ENCODE assay signal across 15 mouse cellular contexts in the genomic region with DNA sequence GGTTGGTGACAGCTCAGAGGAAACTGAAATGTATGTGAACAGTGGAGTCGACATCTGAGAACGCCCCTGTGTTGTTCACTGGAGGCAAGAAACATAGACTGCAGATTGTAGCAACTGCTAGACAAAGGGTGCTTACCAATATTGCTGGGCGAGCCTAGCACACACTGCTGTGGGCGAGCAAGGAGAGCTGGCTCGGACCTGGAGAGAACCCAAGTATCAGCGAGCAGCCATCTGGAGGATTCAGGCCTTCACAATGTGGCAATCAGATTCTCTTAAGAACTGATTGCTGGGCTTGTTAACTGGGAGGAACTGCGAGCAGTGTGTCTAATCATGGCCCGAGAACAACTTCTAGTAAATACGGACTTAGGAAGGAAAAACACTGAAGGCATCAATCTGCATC.
DNase-seq lines count a peak whose midpoint lies in the region; ATAC-seq and TF ChIP-seq lines count a peak whose summit lies in the region.
"Had no signal": no experiment of that assay in that cellular context is flagged by ENCODE, and none has a peak within 500 bp of the region (broad histone marks: within the 10 kb centered on the region; RNA-seq: fewer than 3 reads in every experiment).

No protein-coding gene starts in this region.

- no peak for ATAC-seq in midbrain, embryonic 11.5 days (ENCODE audit: low FRiP score)
- no peak for ATAC-seq in midbrain, embryonic 15.5 days (replicated peaks)
- ATAC-seq in inflammation-experienced regulatory T-cells, adult 6 months: no peak
- ATAC-seq in intestine, embryonic 16.5 days: no peak
- ATAC-seq in lung, postnatal 0 days: no peak

- H3K27me3 ChIP-seq in midbrain, embryonic 11.5 days (ENCODE audit: control insufficient read depth, insufficient read depth, low read length): no peaks in the 10 kb centered on the region
- no peaks in the 10 kb centered on the region for H3K27me3 ChIP-seq in midbrain, embryonic 15.5 days (replicated peaks)
- H3K27me3 ChIP-seq in intestine, embryonic 16.5 days (replicated peaks; ENCODE audit: control insufficient read depth, insufficient read depth, low read length): no peaks in the 10 kb centered on the region
- H3K27me3 ChIP-seq in lung, postnatal 0 days (replicated peaks; ENCODE audit: insufficient read depth, low read length): no peaks in the 10 kb centered on the region

- H3K9ac ChIP-seq in midbrain, embryonic 11.5 days (ENCODE audit: low read length): no peak overlapping the region
- no peak overlapping the region for H3K9ac ChIP-seq in midbrain, embryonic 15.5 days
- H3K9ac ChIP-seq in intestine, embryonic 16.5 days (ENCODE audit: low read depth, low read length): no peak overlapping the region
- no peak overlapping the region for H3K9ac ChIP-seq in lung, postnatal 0 days (replicated peaks; ENCODE audit: low read depth)
- H3K9ac ChIP-seq: hindbrain, embryonic 14.5 days; liver, embryonic 14.5 days had no signal

- H3K4me1 ChIP-seq in midbrain, embryonic 11.5 days (ENCODE audit: control insufficient read depth, insufficient read depth, low read length): no peaks in the 10 kb centered on the region
- H3K4me1 ChIP-seq in midbrain, embryonic 15.5 days: peaks cover 7% of the 10 kb centered on the region; the same call in 1 of the 2 replicates
- no peaks in the 10 kb centered on the region for H3K4me1 ChIP-seq in intestine, embryonic 16.5 days (ENCODE audit: control insufficient read depth, insufficient read depth, low read length)
- no peaks in the 10 kb centered on the region for H3K4me1 ChIP-seq in lung, postnatal 0 days (ENCODE audit: insufficient read depth, low read depth, low read length)

- WGBS in midbrain, embryonic 11.5 days: 84% methylated on average over 9 of the region's 9 CpGs
- WGBS in midbrain, embryonic 15.5 days: 82% methylated on average over 9 of the region's 9 CpGs
- 81% methylated on average over 9 of the region's 9 CpGs for WGBS in intestine, embryonic 16.5 days
- 67% methylated on average over 9 of the region's 9 CpGs for WGBS in lung, postnatal 0 days

- peak; percentile 59 for DNase-seq in midbrain, embryonic 11.5 days (ENCODE audit: low spot score, missing footprints)
- DNase-seq in frontal cortex, postnatal 25 days (ENCODE audit: low spot score in 2 of 2): peak; percentile 17 to 21
- DNase-seq in left cerebral cortex, adult 8-10 months (ENCODE audit: low spot score in 2 of 2): peak; percentile 20 to 73
- DNase-seq in heart, postnatal 14 days: no peak
- DNase-seq in lung, postnatal 0 days (ENCODE audit: low spot score): no peak
- DNase-seq: adrenal gland, adult 2 months; kidney, postnatal 14 days; spleen, adult 18-20 months; thymus, postnatal 25 days had no signal

- H3K27ac ChIP-seq in midbrain, embryonic 11.5 days (ENCODE audit: low read depth, low read length): no peak overlapping the region
- H3K27ac ChIP-seq in midbrain, embryonic 15.5 days: no peak overlapping the region
- no peak overlapping the region for H3K27ac ChIP-seq in intestine, embryonic 16.5 days (ENCODE audit: low read length)
- no peak overlapping the region for H3K27ac ChIP-seq in lung, postnatal 0 days (ENCODE audit: low read length)
- H3K27ac ChIP-seq: hindbrain, embryonic 14.5 days; liver, embryonic 14.5 days had no signal

- H3K36me3 ChIP-seq in midbrain, embryonic 11.5 days (ENCODE audit: control insufficient read depth, insufficient read depth, low read length): no peaks in the 10 kb centered on the region
- no peaks in the 10 kb centered on the region for H3K36me3 ChIP-seq in midbrain, embryonic 15.5 days (replicated peaks)
- no peaks in the 10 kb centered on the region for H3K36me3 ChIP-seq in intestine, embryonic 16.5 days (ENCODE audit: control insufficient read depth, insufficient read depth, low read length)
- no peaks in the 10 kb centered on the region for H3K36me3 ChIP-seq in lung, postnatal 0 days (ENCODE audit: insufficient read depth, low read length)

- no peak for TF ChIP-seq CTCF in lung, postnatal 0 days (IDR thresholded peaks at IDR 0.05)

- H3K9me3 ChIP-seq in midbrain, embryonic 11.5 days (ENCODE audit: control insufficient read depth, low read length): no peaks in the 10 kb centered on the region
- H3K9me3 ChIP-seq in midbrain, embryonic 15.5 days: no peaks in the 10 kb centered on the region
- no peaks in the 10 kb centered on the region for H3K9me3 ChIP-seq in intestine, embryonic 16.5 days (ENCODE audit: control insufficient read depth, low read length)
- H3K9me3 ChIP-seq in lung, postnatal 0 days (ENCODE audit: low read length): no peaks in the 10 kb centered on the region

- no peak overlapping the region for H3K4me3 ChIP-seq in midbrain, embryonic 11.5 days (ENCODE audit: low read depth, low read length)
- no peak overlapping the region for H3K4me3 ChIP-seq in midbrain, embryonic 15.5 days
- H3K4me3 ChIP-seq in intestine, embryonic 16.5 days (ENCODE audit: low read length): no peak overlapping the region
- H3K4me3 ChIP-seq in lung, postnatal 0 days (ENCODE audit: low read depth, low read length): no peak overlapping the region
- H3K4me3 ChIP-seq: erythroblast, embryonic 14.5 days had no signal

- intact Hi-C loops in heart, postnatal 14 days (cut with DNase I): no loop called here

- H3K4me2 ChIP-seq in midbrain, embryonic 11.5 days: no peak overlapping the region
- H3K4me2 ChIP-seq in midbrain, embryonic 15.5 days: no peak overlapping the region
- no peak overlapping the region for H3K4me2 ChIP-seq in intestine, embryonic 16.5 days (ENCODE audit: low read depth, low read length)
- H3K4me2 ChIP-seq in lung, postnatal 0 days (replicated peaks; ENCODE audit: low read depth, low read length): no peak overlapping the region
- H3K4me2 ChIP-seq: hindbrain, embryonic 14.5 days had no signal

- TF ChIP-seq EP300 in lung, postnatal 0 days (IDR thresholded peaks at IDR 0.05): no peak

Comparison
In these comparisons a context has a peak if more than half of its experiments do, and no peak if none do; other contexts are left out.
1. DNase-seq: peak in midbrain, embryonic 11.5 days (single experiment), frontal cortex, postnatal 25 days (2 of 2) and left cerebral cortex, adult 8-10 months (2 of 2); none in heart, postnatal 14 days (0 of 2) and lung, postnatal 0 days (single experiment).